In genomic region chr5:123641259-123641900, GRCm38 (mm10) we compare ENCODE assay signal across 15 mouse cellular contexts. TPM values are rescaled to one million over a fixed set of nuclear protein-coding genes. Genes with fewer than 3 reads are reported as not detected.
DNase-seq lines count a peak whose midpoint lies in the region; ATAC-seq and TF ChIP-seq lines count a peak whose summit lies in the region.
"Had no signal": no experiment of that assay in that cellular context is flagged by ENCODE, and none has a peak within 500 bp of the region (broad histone marks: within the 10 kb centered on the region; RNA-seq: fewer than 3 reads in every experiment).

No protein-coding gene starts in this region.

- H3K4me1 ChIP-seq in liver, adult 2 months (ENCODE audit: control insufficient read depth, insufficient read depth, low read length), result no peaks in the 10 kb centered on the region; the same call in 1 of the 2 replicates
- H3K4me1 ChIP-seq in heart, postnatal 0 days (ENCODE audit: control insufficient read depth, insufficient read depth), result no peaks in the 10 kb centered on the region
- no peaks in the 10 kb centered on the region for H3K4me1 ChIP-seq in forebrain, embryonic 11.5 days (replicated peaks; ENCODE audit: control insufficient read depth, insufficient read depth, low read length)
- H3K4me1 ChIP-seq: limb, embryonic 13.5 days; midbrain, embryonic 15.5 days had no signal

- no peak for TF ChIP-seq EP300 in heart, postnatal 0 days (IDR thresholded peaks at IDR 0.05; ENCODE audit: low read depth)

- H3K9ac ChIP-seq in liver, adult 2 months (ENCODE audit: low read depth, low read length), result no peak overlapping the region
- no peak overlapping the region for H3K9ac ChIP-seq in heart, postnatal 0 days (replicated peaks; ENCODE audit: low read depth, low read length)
- no peak overlapping the region for H3K9ac ChIP-seq in forebrain, embryonic 11.5 days (ENCODE audit: low read length)
- H3K9ac ChIP-seq: limb, embryonic 13.5 days; midbrain, embryonic 15.5 days had no signal

- no peak for TF ChIP-seq CTCF in liver, adult 2 months (IDR thresholded peaks at IDR 0.05; ENCODE audit: low read depth, low read length)
- TF ChIP-seq CTCF in heart, postnatal 0 days (IDR thresholded peaks at IDR 0.05; ENCODE audit: low read depth), result no peak

- TF ChIP-seq POLR2A in liver, adult 2 months (IDR thresholded peaks at IDR 0.05; ENCODE audit: extremely low read depth, insufficient read depth, low read length), result no peak

- no peaks in the 10 kb centered on the region for H3K79me2 ChIP-seq in liver, adult 2 months (ENCODE audit: control insufficient read depth, insufficient read depth, low read length)

- H3K27ac ChIP-seq in liver, adult 2 months (replicated peaks; ENCODE audit: insufficient read depth, low read depth, low read length), result peak overlapping the region; percentile 18
- 0 out of 2 replicates have a peak overlapping the region, but pooled peaks have one; percentile 20 for H3K27ac ChIP-seq in heart, postnatal 0 days (ENCODE audit: low read depth)
- no peak overlapping the region for H3K27ac ChIP-seq in forebrain, embryonic 11.5 days (ENCODE audit: low read depth, low read length)
- H3K27ac ChIP-seq: limb, embryonic 13.5 days; macrophage; midbrain, embryonic 15.5 days had no signal

- ATAC-seq in heart, postnatal 0 days (ENCODE audit: insufficient read depth, low read depth), result peak; percentile 68; the same call in 1 of the 2 replicates
- no peak for ATAC-seq in forebrain, embryonic 11.5 days (replicated peaks; ENCODE audit: low FRiP score)
- ATAC-seq: activated CD4-positive, CD25-positive, alpha-beta regulatory T cell, adult 4 months; midbrain, embryonic 15.5 days had no signal

- no peaks in the 10 kb centered on the region for H3K27me3 ChIP-seq in liver, adult 2 months (ENCODE audit: control insufficient read depth, insufficient read depth, low read length)
- H3K27me3 ChIP-seq in heart, postnatal 0 days (ENCODE audit: control insufficient read depth, insufficient read depth, low read length), result no peaks in the 10 kb centered on the region
- no peaks in the 10 kb centered on the region for H3K27me3 ChIP-seq in forebrain, embryonic 11.5 days (ENCODE audit: control insufficient read depth, insufficient read depth, low read length)
- H3K27me3 ChIP-seq: limb, embryonic 13.5 days; midbrain, embryonic 15.5 days had no signal

- DNase-seq in gastrocnemius, postnatal 14 days, result peak; percentile 18
- DNase-seq in gastrocnemius, postnatal 4 days (ENCODE audit: low spot score in 2 of 2), result no peak
- peak; percentile 19 for DNase-seq in liver, adult 2 months (ENCODE audit: extremely low read depth, low read depth, low spot score)
- no peak for DNase-seq in liver
- peak; percentile 64 for DNase-seq in heart, postnatal 0 days (ENCODE audit: low spot score)
- peak; percentile 41 to 82 for DNase-seq in lung, postnatal 4 days
- no peak for DNase-seq in forebrain, embryonic 11.5 days (ENCODE audit: low spot score)
- no peak for DNase-seq in cerebellum, adult 18-20 months
- DNase-seq: cerebellum, adult 11 months; cerebellum, postnatal 36 days; thymus, postnatal 25 days had no signal

- no peaks in the 10 kb centered on the region for H3K9me3 ChIP-seq in heart, postnatal 0 days (replicated peaks; ENCODE audit: control insufficient read depth, low read length)
- no peaks in the 10 kb centered on the region for H3K9me3 ChIP-seq in forebrain, embryonic 11.5 days (ENCODE audit: control insufficient read depth, low read length)
- H3K9me3 ChIP-seq: limb, embryonic 13.5 days; midbrain, embryonic 15.5 days had no signal

- WGBS in liver, adult 2 months, result 76% methylated on average over 7 of the region's 7 CpGs
- WGBS in heart, postnatal 0 days, result 61% methylated on average over 7 of the region's 7 CpGs
- WGBS in forebrain, embryonic 11.5 days, result 90% methylated on average over 7 of the region's 7 CpGs

- H3K4me2 ChIP-seq in heart, postnatal 0 days (ENCODE audit: low read depth, low read length), result no peak overlapping the region
- no peak overlapping the region for H3K4me2 ChIP-seq in forebrain, embryonic 11.5 days (ENCODE audit: low read depth, low read length, severe bottlenecking)
- H3K4me2 ChIP-seq: limb, embryonic 13.5 days; midbrain, embryonic 15.5 days had no signal

- intact Hi-C loops in gastrocnemius, postnatal 14 days (cut with DNase I; ENCODE audit: low total_unique reads), result loop anchor here (10.0 kb wide), 1 partner anchor 253 kb away; no protein-coding TSS in a partner anchor

- H3K4me3 ChIP-seq in liver, adult 2 months (ENCODE audit: insufficient read depth, low read depth, low read length), result no peak overlapping the region
- no peak overlapping the region for H3K4me3 ChIP-seq in heart, postnatal 0 days (ENCODE audit: low read depth, low read length)
- H3K4me3 ChIP-seq in forebrain, embryonic 11.5 days (ENCODE audit: low read depth, low read length), result no peak overlapping the region
- H3K4me3 ChIP-seq: limb, embryonic 13.5 days; midbrain, embryonic 15.5 days had no signal

- peaks cover 34% of the 10 kb centered on the region for H3K36me3 ChIP-seq in liver, adult 2 months (ENCODE audit: control insufficient read depth, insufficient read depth, low read length)
- H3K36me3 ChIP-seq in heart, postnatal 0 days (replicated peaks; ENCODE audit: control insufficient read depth, insufficient read depth, low read length), result peaks cover 88% of the 10 kb centered on the region
- no peaks in the 10 kb centered on the region; the same call in 1 of the 2 replicates for H3K36me3 ChIP-seq in forebrain, embryonic 11.5 days (ENCODE audit: control insufficient read depth, insufficient read depth, low read length)

RNA-seq across cellular contexts. Expression of gene Clip1, which starts 43.0 kb away (rescaled TPM):
- total RNA-seq in gastrocnemius, postnatal 14 days (2021), result 100 to 1,000 TPM; 122 TPM
- total RNA-seq in gastrocnemius, postnatal 4 days (2021), result 10 to 100 TPM; 79.5 to 94.5 TPM
- total RNA-seq in liver, adult 2 months (2014; rRNA removed), result 18.5 and 25.2 TPM in 2 replicates
- polyA plus RNA-seq in liver, adult 2 months (2012; rRNA removed), result 10.9 and 11.8 TPM in 2 replicates
- total RNA-seq in heart, postnatal 0 days (2014; rRNA removed; ENCODE audit: low replicate concordance), result 65.2 and 70.0 TPM in 2 replicates
- 41.4 and 44.1 TPM in 2 replicates for polyA plus RNA-seq in heart, postnatal 0 days (2015; fragmentation: Nextera tagmentation; extraction: Ambion mirVana)
- polyA plus RNA-seq in forebrain, embryonic 11.5 days (2014; fragmentation: Nextera tagmentation; extraction: Ambion mirVana), result 55.1 and 57.7 TPM in 2 replicates

Comparison
In these comparisons a context has a peak if more than half of its experiments do, and no peak if none do; other contexts are left out.
1. DNase-seq: peak in gastrocnemius, postnatal 14 days (single experiment), liver, adult 2 months (single experiment), heart, postnatal 0 days (single experiment) and lung, postnatal 4 days (2 of 2); none in gastrocnemius, postnatal 4 days (0 of 2), liver (single experiment), forebrain, embryonic 11.5 days (single experiment) and cerebellum, adult 18-20 months (0 of 2).